Mouse (Mus musculus): ENCODE data around the gene Spaca4. TPM values are rescaled to one million over a fixed set of nuclear protein-coding genes. Genes with fewer than 3 reads are reported as not detected.

The Spaca4 gene
- polyA plus RNA-seq, 1 experiment from 2014 or later: 0.50 TPM

DNA sequence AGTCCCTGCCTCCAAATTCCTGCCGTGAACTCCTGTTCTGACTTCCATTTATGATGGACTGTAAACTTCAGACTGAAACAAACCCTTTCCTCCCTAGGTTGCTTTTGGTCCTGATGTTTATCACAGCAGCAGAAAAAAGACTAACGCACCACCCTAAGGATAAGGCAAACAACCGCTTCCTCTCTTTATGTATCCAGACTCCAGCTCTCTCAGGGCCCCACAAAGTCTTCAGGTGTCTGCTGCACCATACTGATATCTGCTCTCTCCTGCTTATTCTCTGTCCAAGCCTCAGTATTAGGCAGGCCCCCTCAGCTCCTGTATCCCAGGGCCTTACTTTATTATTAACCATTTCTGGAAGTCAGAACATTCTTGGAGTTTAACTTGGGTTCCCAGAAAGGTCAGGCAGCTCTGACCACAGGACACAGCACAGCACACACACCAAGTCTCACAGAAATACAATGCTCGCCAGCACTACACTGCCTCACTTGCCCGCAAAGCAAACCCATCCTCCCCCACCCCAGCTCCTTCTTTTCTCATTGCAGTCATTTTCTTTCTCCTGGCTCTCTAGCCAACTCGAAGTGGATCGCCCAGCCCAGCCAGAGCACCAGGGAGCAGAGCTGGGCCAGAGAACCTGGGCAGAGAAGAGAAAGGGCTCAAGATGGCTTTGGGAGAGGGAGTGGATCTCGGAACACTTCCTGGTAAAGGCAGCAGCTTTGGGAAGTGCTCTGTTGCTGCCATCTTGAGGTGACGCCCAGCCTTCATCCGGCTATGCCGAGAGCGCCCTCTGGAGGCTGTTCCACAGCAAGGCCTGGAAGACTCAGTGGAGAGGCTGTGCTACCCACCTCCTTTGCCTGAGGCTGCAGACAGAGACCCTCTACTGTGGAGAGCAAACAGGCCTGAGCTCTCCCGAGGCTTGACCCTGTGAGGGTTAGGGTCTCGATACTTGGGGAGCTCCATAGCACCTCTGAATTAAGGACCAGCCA lies 43.2 kb downstream of the Spaca4 start:
- H3K4me3 ChIP-seq: peak overlapping the region; percentile 32
- peaks cover 55% of the 10 kb centered on the region for H3K4me1 ChIP-seq
- H3K36me3 ChIP-seq (replicated peaks): no peaks in the 10 kb centered on the region
- peak; percentile 90 for DNase-seq (ENCODE audit: extremely low spot score, low spot score)
- H3K9me3 ChIP-seq: no peaks in the 10 kb centered on the region
- peak overlapping the region; percentile 86 for H3K27ac ChIP-seq
- WGBS: 26% methylated on average over 14 of the region's 14 CpGs
- peaks cover 7% of the 10 kb centered on the region; the same call in 1 of the 2 replicates for H3K27me3 ChIP-seq (ENCODE audit: poor library complexity, severe bottlenecking)

GRCm38 (mm10) chr7:45681046-45681736 lies 44.4 kb downstream of the Spaca4 start:
- no peaks in the 10 kb centered on the region for H3K9me3 ChIP-seq
- 87% methylated on average over 8 of the region's 8 CpGs for WGBS
- H3K4me1 ChIP-seq: peaks cover 46% of the 10 kb centered on the region
- H3K36me3 ChIP-seq (replicated peaks): no peaks in the 10 kb centered on the region
- H3K27me3 ChIP-seq (ENCODE audit: poor library complexity, severe bottlenecking): peaks cover 7% of the 10 kb centered on the region; the same call in 1 of the 2 replicates
- no peak overlapping the region for H3K4me3 ChIP-seq
- DNase-seq (ENCODE audit: extremely low spot score, low spot score): no peak
- H3K27ac ChIP-seq: no peak overlapping the region

DNA sequence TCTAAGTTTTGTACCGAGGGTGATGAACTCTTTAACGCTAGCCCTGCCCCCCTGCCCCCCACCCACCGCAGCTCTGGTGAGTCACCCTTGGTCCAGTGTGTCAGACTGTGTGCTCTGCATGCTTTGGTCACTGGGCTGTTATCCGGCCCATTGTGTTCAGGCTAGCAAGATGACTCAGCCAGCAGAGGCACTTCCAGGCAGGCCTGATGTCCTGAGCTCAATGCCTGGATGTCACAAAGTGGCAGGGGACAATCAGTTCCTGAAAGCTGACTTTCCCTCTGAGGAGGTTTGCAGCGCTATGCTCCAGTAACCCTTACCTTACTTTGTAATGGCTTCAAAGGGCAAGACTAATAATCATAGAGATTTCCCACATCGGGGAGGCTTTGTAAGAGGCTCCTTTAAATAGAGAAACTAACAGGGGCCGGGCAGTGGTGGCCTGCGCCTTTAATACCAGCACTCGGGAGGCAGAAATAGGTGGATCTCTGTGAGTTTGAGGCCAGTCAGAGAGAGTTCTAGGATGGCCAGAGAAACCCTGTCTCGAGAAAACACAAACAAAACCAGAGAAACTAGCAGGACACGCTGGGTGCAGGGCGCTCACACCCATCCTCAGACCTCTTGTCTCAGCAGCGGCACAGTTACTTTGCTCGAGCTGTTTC lies 45.5 kb downstream of the Spaca4 start:
- 74% methylated on average over 14 of the region's 14 CpGs for whole genome bisulfite sequencing
- no peak for DNase-seq (ENCODE audit: extremely low spot score, low spot score)

DNA sequence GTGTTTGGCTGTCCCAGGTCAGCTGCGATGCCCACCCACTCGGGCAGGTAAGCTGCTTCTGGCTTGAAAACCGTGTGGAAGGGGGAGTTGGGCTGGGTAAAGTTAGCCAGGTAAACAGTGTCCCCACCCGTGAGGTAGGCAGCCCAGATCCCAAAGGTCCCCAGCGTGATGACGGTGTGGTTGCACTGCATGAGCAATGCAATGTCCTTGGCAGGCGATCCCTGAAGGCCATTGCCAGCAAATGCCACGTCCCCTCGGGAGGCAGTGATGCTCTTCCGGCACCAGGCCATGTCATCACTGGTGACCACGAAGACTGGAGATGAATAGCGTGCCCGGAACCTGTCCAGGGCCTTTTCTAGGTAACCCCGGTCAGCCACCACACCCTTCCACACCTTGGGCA lies 47.1 kb downstream of the Spaca4 start:
- no peaks in the 10 kb centered on the region for H3K9me3 ChIP-seq
- no peak overlapping the region for H3K4me3 ChIP-seq
- peaks cover 21% of the 10 kb centered on the region for H3K4me1 ChIP-seq
- H3K27ac ChIP-seq: no peak overlapping the region
- H3K36me3 ChIP-seq (replicated peaks): no peaks in the 10 kb centered on the region
- WGBS: 96% methylated on average over 14 of the region's 14 CpGs
- DNase-seq (ENCODE audit: extremely low spot score, low spot score): no peak
- no peaks in the 10 kb centered on the region for H3K27me3 ChIP-seq (ENCODE audit: poor library complexity, severe bottlenecking)

More for the DNA sequence above, 45.5 kb downstream of the Spaca4 start:
- Histone ChIP-seq H3K4me3 (no peak overlapping the region), H3K27ac (no peak overlapping the region), H3K27me3 (ENCODE audit: poor library complexity, severe bottlenecking) (no peaks in the 10 kb centered on the region), H3K36me3 (replicated peaks) (no peaks in the 10 kb centered on the region), H3K4me1 (peaks cover 35% of the 10 kb centered on the region), H3K9me3 (no peaks in the 10 kb centered on the region)

DNA sequence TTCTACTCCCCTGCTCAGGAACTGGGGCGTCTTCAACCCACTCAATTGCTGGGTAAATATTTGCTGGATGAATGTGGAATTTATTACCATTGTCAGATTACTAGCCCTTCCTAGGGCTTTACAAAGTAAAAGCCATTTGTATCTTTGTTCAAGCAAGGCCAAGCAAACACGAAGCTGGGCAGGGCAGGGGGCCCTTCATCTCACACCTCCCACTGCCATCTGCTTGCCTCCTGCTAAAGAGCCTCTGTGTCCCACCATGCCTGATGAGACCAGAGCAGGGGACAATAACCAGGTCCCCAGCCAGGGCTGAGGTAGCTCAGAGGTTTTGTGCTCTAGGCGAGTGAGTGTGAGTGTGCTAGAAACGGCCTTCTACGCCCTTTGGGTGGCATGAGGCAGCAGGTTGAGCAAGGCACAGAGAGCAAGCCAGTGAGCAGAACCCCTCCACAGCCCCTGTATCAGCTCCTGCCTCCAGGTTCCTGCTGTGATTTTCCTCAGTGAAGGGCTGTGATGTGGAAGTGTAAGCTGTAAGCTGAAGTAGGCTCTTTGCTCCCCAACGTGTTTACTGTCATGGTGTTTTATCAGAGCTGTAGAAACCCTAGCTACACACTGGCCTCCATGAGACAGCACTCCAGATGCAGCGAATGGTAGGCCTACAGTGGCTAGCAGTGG lies 47.9 kb downstream of the Spaca4 start:
- H3K4me3 ChIP-seq: no peak overlapping the region
- no peaks in the 10 kb centered on the region for H3K27me3 ChIP-seq (ENCODE audit: poor library complexity, severe bottlenecking)
- WGBS: 88% methylated on average over 7 of the region's 7 CpGs
- 0 out of 2 replicates have a peak overlapping the region, but pooled peaks have one; percentile 4 for H3K27ac ChIP-seq
- no peak for DNase-seq (ENCODE audit: extremely low spot score, low spot score)
- H3K9me3 ChIP-seq: no peaks in the 10 kb centered on the region
- peaks cover 13% of the 10 kb centered on the region for H3K4me1 ChIP-seq
- no peaks in the 10 kb centered on the region for H3K36me3 ChIP-seq (replicated peaks)

Other genes with a start within 250 kb of the Spaca4 start
- 0.12 and 0.20 TPM in 2 replicates for gene Tulp2, start 243.9 kb downstream of the Spaca4 start, polyA plus RNA-seq (2016; fragmentation: Nextera tagmentation; extraction: Ambion mirVana)
- not detected in 2 replicates for gene Gm45808, start 239.0 kb downstream of the Spaca4 start, polyA plus RNA-seq (2016; fragmentation: Nextera tagmentation; extraction: Ambion mirVana)
- 6.4 and 7.2 TPM in 2 replicates for gene Dhdh, start 237.0 kb downstream of the Spaca4 start, polyA plus RNA-seq (2016; fragmentation: Nextera tagmentation; extraction: Ambion mirVana)
- 99.3 and 106 TPM in 2 replicates for gene Nucb1, start 215.4 kb downstream of the Spaca4 start, polyA plus RNA-seq (2016; fragmentation: Nextera tagmentation; extraction: Ambion mirVana)
- gene Ppp1r15a, start 199.5 kb downstream of the Spaca4 start, polyA plus RNA-seq (2016; fragmentation: Nextera tagmentation; extraction: Ambion mirVana): 16.4 and 17.7 TPM in 2 replicates
- 1.1 and 1.2 TPM in 2 replicates for gene Plekha4, start 199.5 kb downstream of the Spaca4 start, polyA plus RNA-seq (2016; fragmentation: Nextera tagmentation; extraction: Ambion mirVana)
- 0.39 and 0.63 TPM in 2 replicates for gene Hsd17b14, start 170.9 kb downstream of the Spaca4 start, polyA plus RNA-seq (2016; fragmentation: Nextera tagmentation; extraction: Ambion mirVana)
- gene Bcat2, start 155.7 kb downstream of the Spaca4 start, polyA plus RNA-seq (2016; fragmentation: Nextera tagmentation; extraction: Ambion mirVana): 38.2 and 39.1 TPM in 2 replicates
- gene Fgf21, start 110.3 kb downstream of the Spaca4 start, polyA plus RNA-seq (2016; fragmentation: Nextera tagmentation; extraction: Ambion mirVana): not detected in 2 replicates
- gene Fut1, start 108.5 kb downstream of the Spaca4 start, polyA plus RNA-seq (2016; fragmentation: Nextera tagmentation; extraction: Ambion mirVana): 0.07 TPM in 1 of 2 replicates, not detected in the other
- 0.25 TPM in 1 of 2 replicates, not detected in the other for gene Izumo1, start 104.0 kb downstream of the Spaca4 start, polyA plus RNA-seq (2016; fragmentation: Nextera tagmentation; extraction: Ambion mirVana)
- 4.5 and 4.7 TPM in 2 replicates for gene Rasip1, start 98.3 kb downstream of the Spaca4 start, polyA plus RNA-seq (2016; fragmentation: Nextera tagmentation; extraction: Ambion mirVana)
- 1.7 and 3.1 TPM in 2 replicates for gene Mamstr, start 85.8 kb downstream of the Spaca4 start, polyA plus RNA-seq (2016; fragmentation: Nextera tagmentation; extraction: Ambion mirVana)
- 0.12 TPM in 2 replicates for gene Fut2, start 59.4 kb downstream of the Spaca4 start, polyA plus RNA-seq (2016; fragmentation: Nextera tagmentation; extraction: Ambion mirVana)
- gene Ntn5, start 41.8 kb downstream of the Spaca4 start, polyA plus RNA-seq (2016; fragmentation: Nextera tagmentation; extraction: Ambion mirVana): 0.38 and 0.63 TPM in 2 replicates
- gene Sec1, start 31.4 kb downstream of the Spaca4 start, polyA plus RNA-seq (2016; fragmentation: Nextera tagmentation; extraction: Ambion mirVana): 0.78 and 1.1 TPM in 2 replicates
- gene Car11, start 26.0 kb downstream of the Spaca4 start, polyA plus RNA-seq (2016; fragmentation: Nextera tagmentation; extraction: Ambion mirVana): 2.5 and 3.2 TPM in 2 replicates
- gene Dbp, start 20.7 kb downstream of the Spaca4 start, polyA plus RNA-seq (2016; fragmentation: Nextera tagmentation; extraction: Ambion mirVana): 2.6 and 2.7 TPM in 2 replicates
- 1,181 and 1,186 TPM in 2 replicates for gene Rpl18, start 10.4 kb downstream of the Spaca4 start, polyA plus RNA-seq (2016; fragmentation: Nextera tagmentation; extraction: Ambion mirVana)
- gene Sphk2, start 7.8 kb downstream of the Spaca4 start, polyA plus RNA-seq (2016; fragmentation: Nextera tagmentation; extraction: Ambion mirVana): 34.0 and 36.6 TPM in 2 replicates
- gene Fam83e, start 4.6 kb downstream of the Spaca4 start, polyA plus RNA-seq (2016; fragmentation: Nextera tagmentation; extraction: Ambion mirVana): 2.6 and 3.3 TPM in 2 replicates
- 1.7 and 2.7 TPM in 2 replicates for gene Lmtk3, start 57.9 kb upstream of the Spaca4 start, polyA plus RNA-seq (2016; fragmentation: Nextera tagmentation; extraction: Ambion mirVana)
- 1.6 and 2.3 TPM in 2 replicates for gene Sult2b1, start 58.9 kb upstream of the Spaca4 start, polyA plus RNA-seq (2016; fragmentation: Nextera tagmentation; extraction: Ambion mirVana)
- gene Cyth2, start 88.8 kb upstream of the Spaca4 start, polyA plus RNA-seq (2016; fragmentation: Nextera tagmentation; extraction: Ambion mirVana): 132 and 136 TPM in 2 replicates
- gene Kcnj14, start 99.0 kb upstream of the Spaca4 start, polyA plus RNA-seq (2016; fragmentation: Nextera tagmentation; extraction: Ambion mirVana): 0.76 and 0.78 TPM in 2 replicates
- 132 and 137 TPM in 2 replicates for gene Grwd1, start 105.1 kb upstream of the Spaca4 start, polyA plus RNA-seq (2016; fragmentation: Nextera tagmentation; extraction: Ambion mirVana)
- gene Kdelr1, start 147.0 kb upstream of the Spaca4 start, polyA plus RNA-seq (2016; fragmentation: Nextera tagmentation; extraction: Ambion mirVana): 34.1 and 37.0 TPM in 2 replicates
- gene Grin2d, start 152.6 kb upstream of the Spaca4 start, polyA plus RNA-seq (2016; fragmentation: Nextera tagmentation; extraction: Ambion mirVana): 0.09 TPM in 2 replicates
- gene Syngr4, start 170.9 kb upstream of the Spaca4 start, polyA plus RNA-seq (2016; fragmentation: Nextera tagmentation; extraction: Ambion mirVana): 1.3 and 1.9 TPM in 2 replicates
- gene Tmem143, start 171.1 kb upstream of the Spaca4 start, polyA plus RNA-seq (2016; fragmentation: Nextera tagmentation; extraction: Ambion mirVana): 4.2 and 4.8 TPM in 2 replicates
- gene Emp3, start 195.6 kb upstream of the Spaca4 start, polyA plus RNA-seq (2016; fragmentation: Nextera tagmentation; extraction: Ambion mirVana): 8.5 and 9.7 TPM in 2 replicates
- 5.2 TPM in 2 replicates for gene Ccdc114, start 198.3 kb upstream of the Spaca4 start, polyA plus RNA-seq (2016; fragmentation: Nextera tagmentation; extraction: Ambion mirVana)

Measured in forebrain, embryonic 10.5 days (tissue).